Mouse (Mus musculus) kidney, embryonic 14.5 days (tissue): ENCODE results near the gene Ip6k2. TPM values are rescaled to one million over a fixed set of nuclear protein-coding genes. Genes with fewer than 3 reads are reported as not detected.

Experiments used
- ATAC-seq: fragments of 200-750 bp; cut with Nextera tagmentation; 2 replicates; pipeline ENCODE4 v1.8.0; 2017; ENCODE audit warnings: moderate number of reproducible peaks, mild to moderate bottlenecking, moderate TSS enrichment, moderate library complexity; ENCODE audit not compliant: low FRiP score, low TSS enrichment
- H3K27ac ChIP-seq: fragments of 300-500 bp; sonication (generic); 2 replicates; pipeline ENCODE4 v1.5.1; 2014; ENCODE audit warnings: low read depth, mild to moderate bottlenecking, low read length, moderate library complexity, mixed read lengths
- H3K27me3 ChIP-seq: fragments of 300-500 bp; sonication (generic); 2 replicates; pipeline ENCODE4 v1.6.1; 2014; ENCODE audit warnings: mild to moderate bottlenecking, low read length; ENCODE audit not compliant: control insufficient read depth, insufficient read depth
- H3K36me3 ChIP-seq: fragments of 300-500 bp; sonication (generic); 2 replicates; pipeline ENCODE4 v1.6.1; 2014; ENCODE audit warnings: low read length, mixed read lengths; ENCODE audit not compliant: control insufficient read depth, insufficient read depth
- H3K4me1 ChIP-seq: fragments of 300-500 bp; sonication (generic); 2 replicates; pipeline ENCODE4 v1.6.1; 2014; ENCODE audit warnings: low read length, mixed read lengths; ENCODE audit not compliant: control insufficient read depth, insufficient read depth
- H3K4me2 ChIP-seq: fragments of 300-500 bp; sonication (generic); replicated peaks from 2 replicates; pipeline ENCODE4 v1.6.1; 2014; ENCODE audit warnings: low read depth, mild to moderate bottlenecking, low read length
- H3K4me3 ChIP-seq: fragments of 300-500 bp; sonication (generic); 2 replicates; pipeline ENCODE4 v1.5.1; 2014; ENCODE audit warnings: mild to moderate bottlenecking, low read length
- H3K9ac ChIP-seq: fragments of 300-500 bp; sonication (generic); 2 replicates; pipeline ENCODE4 v1.6.1; 2014; ENCODE audit warnings: low read depth, mild to moderate bottlenecking, low read length, moderate library complexity
- H3K9me3 ChIP-seq: fragments of 300-500 bp; sonication (generic); 2 replicates; pipeline ENCODE4 v1.6.1; 2016; ENCODE audit warnings: low read length; ENCODE audit not compliant: control insufficient read depth
- WGBS: fragments of 180-500 bp; shearing (Covaris S2); extraction: QIAGEN DNeasy Blood & Tissue Kit; methylation state at CpG from one replicate; pipeline ENCODE4 v1.1.7; 2014; 5-methylcytosine and 5-hydroxymethylcytosine counted together
- polyA plus RNA-seq: library from polyadenylated mRNA; unstranded; fragments of >200 nt; fragmentation: Nextera tagmentation; extraction: Ambion mirVana; gene quantifications from 2 replicates; pipeline ENCODE4 v1.2.1, GENCODE M21; 2014

Ip6k2 gene
- polyA plus RNA-seq, 1 experiment from 2014 or later: 134 TPM

- Histone ChIP-seq H3K9ac (no peak overlapping the region), H3K27ac (no peak overlapping the region), H3K27me3 (peaks cover 54% of the 10 kb centered on the region), H3K4me2 (peak overlapping the region; percentile 73), H3K9me3 (no peaks in the 10 kb centered on the region), H3K4me1 (peaks cover 6% of the 10 kb centered on the region), H3K36me3 (no peaks in the 10 kb centered on the region), H3K4me3 (peak overlapping the region; percentile 38)
- whole genome bisulfite sequencing: 3% methylated on average over 44 of the region's 46 CpGs
- ATAC-seq: peak; percentile 98
These were observed 49.0 kb downstream of the Ip6k2 start for GRCm38 (mm10) chr9:108832390-108833108.

- Histone ChIP-seq H3K9ac (no peak overlapping the region), H3K36me3 (no peaks in the 10 kb centered on the region), H3K27ac (no peak overlapping the region), H3K4me3 (no peak overlapping the region; the same call in 1 of the 2 replicates), H3K9me3 (no peaks in the 10 kb centered on the region), H3K4me1 (no peaks in the 10 kb centered on the region), H3K4me2 (peak overlapping the region; percentile 27), H3K27me3 (no peaks in the 10 kb centered on the region)
- no peak for ATAC-seq
- WGBS: 12% methylated on average over 14 of the region's 14 CpGs
These were observed 59.4 kb downstream of the Ip6k2 start for GRCm38 (mm10) chr9:108842989-108843388.

GRCm38 (mm10) chr9:108845390-108845789, 61.8 kb downstream of the Ip6k2 start:
- 65% methylated on average over 5 of the region's 5 CpGs for WGBS
- Histone ChIP-seq H3K4me3 (no peak overlapping the region), H3K9me3 (no peaks in the 10 kb centered on the region), H3K27ac (no peak overlapping the region), H3K4me1 (no peaks in the 10 kb centered on the region), H3K27me3 (no peaks in the 10 kb centered on the region), H3K4me2 (no peak overlapping the region), H3K9ac (no peak overlapping the region), H3K36me3 (no peaks in the 10 kb centered on the region)
- no peak for ATAC-seq

GRCm38 (mm10) chr9:108847374-108847773, 63.8 kb downstream of the Ip6k2 start:
- no peak overlapping the region for H3K9ac ChIP-seq
- no peaks in the 10 kb centered on the region for H3K36me3 ChIP-seq
- no peak overlapping the region for H3K4me3 ChIP-seq
- H3K9me3 ChIP-seq: no peaks in the 10 kb centered on the region
- H3K4me2 ChIP-seq: no peak overlapping the region
- H3K27ac ChIP-seq: no peak overlapping the region
- ATAC-seq: no peak
- 75% methylated on average over 4 of the region's 4 CpGs for WGBS
- no peaks in the 10 kb centered on the region for H3K4me1 ChIP-seq
- H3K27me3 ChIP-seq: no peaks in the 10 kb centered on the region

GRCm38 (mm10) chr9:108848419-108848818, 64.8 kb downstream of the Ip6k2 start:
- no peak overlapping the region for H3K27ac ChIP-seq
- no peak overlapping the region for H3K4me3 ChIP-seq
- H3K4me1 ChIP-seq: no peaks in the 10 kb centered on the region
- ATAC-seq: no peak
- H3K9me3 ChIP-seq: no peaks in the 10 kb centered on the region
- no peaks in the 10 kb centered on the region for H3K36me3 ChIP-seq
- no peak overlapping the region for H3K9ac ChIP-seq
- H3K27me3 ChIP-seq: no peaks in the 10 kb centered on the region
- H3K4me2 ChIP-seq: no peak overlapping the region
- 73% methylated on average over 17 of the region's 17 CpGs for WGBS

GRCm38 (mm10) chr9:108852976-108853375, 69.4 kb downstream of the Ip6k2 start, which contains the start of gene Slc26a6:
TSS of gene Slc26a6 (plus strand) at chr9:108853283.
- ATAC-seq: no peak
- WGBS: 89% methylated on average over 3 of the region's 3 CpGs

DNA sequence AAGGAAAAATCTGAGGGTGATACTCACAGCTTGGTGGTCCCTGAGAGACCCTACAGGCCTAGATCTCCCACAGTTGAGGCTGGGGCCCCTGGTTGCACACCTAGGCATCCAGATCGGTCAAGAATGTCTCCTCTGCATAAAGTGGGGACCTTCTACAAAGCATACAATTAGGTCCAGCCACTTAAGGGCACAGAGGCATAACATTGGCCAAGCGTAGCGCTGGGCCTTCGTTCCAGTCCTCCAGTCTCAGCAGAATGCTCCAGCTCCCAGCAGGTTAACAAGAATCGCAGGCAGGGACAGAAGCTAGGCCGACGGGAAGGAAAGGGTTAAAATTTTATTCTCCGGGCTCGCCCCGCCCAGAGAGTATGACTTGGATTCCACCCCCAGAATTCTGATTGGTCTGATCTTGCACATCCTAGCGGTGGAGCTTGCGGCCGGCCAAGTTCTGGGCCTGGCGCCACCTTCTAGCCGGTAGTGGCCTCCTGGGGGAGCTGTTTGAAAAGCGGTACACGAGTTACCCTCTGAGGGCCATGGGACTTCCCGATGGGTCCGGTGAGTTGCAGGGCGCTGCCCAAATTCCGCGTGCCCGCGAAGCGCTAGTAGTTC, 70.1 kb downstream of the Ip6k2 start:
- WGBS: 2% methylated on average over 25 of the region's 25 CpGs
- Histone ChIP-seq H3K36me3 (peaks cover 10% of the 10 kb centered on the region; the same call in 1 of the 2 replicates), H3K9ac (peak overlapping the region; percentile 79), H3K27me3 (no peaks in the 10 kb centered on the region), H3K9me3 (no peaks in the 10 kb centered on the region), H3K4me2 (peak overlapping the region; percentile 80), H3K4me1 (no peaks in the 10 kb centered on the region), H3K27ac (peak overlapping the region; percentile 63), H3K4me3 (peak overlapping the region; percentile 67)
- peak; percentile 91 for ATAC-seq

More at GRCm38 (mm10) chr9:108852976-108853375, 69.4 kb downstream of the Ip6k2 start, which contains the start of gene Slc26a6:
- Histone ChIP-seq H3K27ac (peak within 1 kb of the TSS; percentile 63), H3K9me3 (no peaks in the 10 kb centered on the region), H3K4me2 (peak within 1 kb of the TSS; percentile 80), H3K36me3 (peaks cover 6% of the 10 kb centered on the region; the same call in 1 of the 2 replicates), H3K27me3 (no peaks in the 10 kb centered on the region), H3K4me3 (peak within 1 kb of the TSS; percentile 67), H3K9ac (peak within 1 kb of the TSS; percentile 79), H3K4me1 (no peaks in the 10 kb centered on the region)

DNA sequence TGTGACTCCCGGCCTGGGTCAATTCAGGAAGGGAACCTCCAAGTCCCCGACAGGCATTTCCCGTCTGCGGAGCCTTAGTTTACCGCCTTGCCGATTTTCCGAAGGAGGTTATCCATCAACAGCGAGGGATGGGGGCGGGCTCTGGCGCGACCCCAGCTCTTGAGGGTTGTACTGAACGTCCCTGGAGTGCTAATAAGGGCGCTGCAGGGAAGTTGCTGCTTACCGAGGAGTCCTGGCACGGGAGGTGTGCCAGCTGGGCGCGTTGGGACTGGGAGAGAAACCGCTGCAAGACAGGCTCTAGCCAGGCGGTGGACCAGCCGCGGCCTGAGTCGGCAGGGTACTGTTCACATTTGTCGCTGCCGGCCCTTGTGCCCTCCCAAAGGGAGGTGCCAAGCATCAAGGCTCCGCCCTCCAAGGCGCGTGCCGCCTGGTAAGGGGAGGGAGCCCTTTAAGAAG, 70.7 kb downstream of the Ip6k2 start:
- no peaks in the 10 kb centered on the region for H3K4me1 ChIP-seq
- H3K4me3 ChIP-seq: peak overlapping the region; percentile 67
- peak overlapping the region; percentile 79 for H3K9ac ChIP-seq
- ATAC-seq: peak; percentile 86
- H3K27ac ChIP-seq: peak overlapping the region; percentile 63
- under 1% methylated on average over 28 of the region's 28 CpGs for WGBS
- peaks cover 10% of the 10 kb centered on the region; the same call in 1 of the 2 replicates for H3K36me3 ChIP-seq
- H3K27me3 ChIP-seq: no peaks in the 10 kb centered on the region
- H3K9me3 ChIP-seq: no peaks in the 10 kb centered on the region
- H3K4me2 ChIP-seq: peak overlapping the region; percentile 80

- 0 out of 2 replicates have a peak overlapping the region, but pooled peaks have one; percentile 80 for H3K4me2 ChIP-seq
- no peaks in the 10 kb centered on the region for H3K4me1 ChIP-seq
- H3K4me3 ChIP-seq: no peak overlapping the region
- no peak overlapping the region for H3K27ac ChIP-seq
- peaks cover 10% of the 10 kb centered on the region; the same call in 1 of the 2 replicates for H3K36me3 ChIP-seq
- no peak for ATAC-seq
- WGBS: 59% methylated on average over 5 of the region's 5 CpGs
- H3K27me3 ChIP-seq: no peaks in the 10 kb centered on the region
- H3K9me3 ChIP-seq: no peaks in the 10 kb centered on the region
- peak overlapping the region; percentile 79; the same call in 1 of the 2 replicates for H3K9ac ChIP-seq
These were observed 71.7 kb downstream of the Ip6k2 start for GRCm38 (mm10) chr9:108855335-108855734.
